Mouse (Mus musculus): ENCODE results near the gene Trmt10a. TPM values are rescaled to one million over a fixed set of nuclear protein-coding genes. Genes with fewer than 3 reads are reported as not detected.

Gene Trmt10a
- total and polyA plus RNA-seq, 3 experiments = 9.7 to 18.1 TPM; not detected in 1

- H3K4me1 ChIP-seq (ENCODE audit: control insufficient read depth in 1 of 2, insufficient read depth in 2 of 2, low read length in 2 of 2) = no peaks in the 10 kb centered on the region
- TF ChIP-seq POLR2AphosphoS5 (IDR thresholded peaks at IDR 0.05; ENCODE audit: borderline replicate concordance, low read depth, low read length) = no peak
- no peak for TF ChIP-seq BHLHE40 (IDR thresholded peaks at IDR 0.05; ENCODE audit: borderline replicate concordance, low read depth, low read length)
- TF ChIP-seq UBTF (IDR thresholded peaks at IDR 0.05; ENCODE audit: borderline replicate concordance, insufficient read depth, low read depth, low read length) = no peak
- TF ChIP-seq ETS1 (IDR thresholded peaks at IDR 0.05; ENCODE audit: low read depth, low read length) = no peak
These were observed 36.4 kb upstream of the Trmt10a start for GRCm38 (mm10) chr3:138106887-138107286.

DNA sequence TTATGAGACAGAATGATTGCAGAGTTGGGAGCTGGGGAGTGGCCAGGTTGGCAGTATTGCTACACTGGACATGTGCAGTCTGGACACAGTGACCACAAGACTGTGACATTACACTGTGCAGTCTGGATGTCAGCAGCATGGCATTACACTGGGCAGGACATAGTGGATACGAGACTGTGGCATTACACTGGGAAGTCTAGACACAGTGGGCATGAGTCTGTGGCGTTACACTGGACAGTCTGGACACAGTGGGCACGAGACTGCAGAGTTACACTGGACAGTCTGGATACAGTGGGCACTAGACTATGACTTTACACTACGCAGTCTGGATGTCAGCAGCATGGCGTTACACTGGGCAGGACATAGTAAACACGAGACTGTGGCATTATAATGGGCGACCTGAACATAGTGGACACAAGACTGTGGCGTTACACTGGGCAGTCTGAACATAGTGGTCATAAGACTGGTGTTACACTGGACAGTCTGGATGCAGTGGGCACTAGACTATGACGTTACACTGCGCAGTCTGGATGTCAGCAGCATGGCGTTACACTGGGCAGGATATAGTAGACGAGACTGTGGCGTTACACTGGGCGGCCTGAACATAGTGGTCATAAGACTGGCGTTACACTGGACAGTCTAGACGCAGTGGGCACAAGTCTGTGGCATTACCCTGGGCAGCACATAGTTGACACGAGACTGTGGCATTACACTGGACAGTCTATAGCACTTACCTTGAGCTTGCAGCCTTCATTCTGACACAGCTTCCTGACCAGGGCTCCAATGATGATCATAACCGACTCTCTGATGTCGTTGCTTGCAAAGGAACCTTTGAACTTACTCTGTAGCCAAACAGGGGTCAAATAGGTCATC lies 32.1 kb upstream of the Trmt10a start:
- no peak for DNase-seq (ENCODE audit: low read depth, low spot score)
- no peaks in the 10 kb centered on the region; the same call in 1 of the 2 replicates for H3K79me2 ChIP-seq (ENCODE audit: control insufficient read depth, insufficient read depth, low read length, poor library complexity)
- H3K4me1 ChIP-seq (ENCODE audit: control insufficient read depth in 1 of 2, insufficient read depth in 2 of 2, low read length in 2 of 2) = no peaks in the 10 kb centered on the region
- no peak for TF ChIP-seq ZKSCAN1 (IDR thresholded peaks at IDR 0.05; ENCODE audit: low read depth, low read length)
- TF ChIP-seq BHLHE40 (IDR thresholded peaks at IDR 0.05; ENCODE audit: borderline replicate concordance, low read depth, low read length) = no peak
- TF ChIP-seq JUND (IDR thresholded peaks at IDR 0.05; ENCODE audit: low read depth, low read length) = no peak
- no peak for TF ChIP-seq POLR2A (IDR thresholded peaks at IDR 0.05; ENCODE audit: control insufficient read depth in 1 of 2, insufficient read depth in 1 of 2, low read depth in 1 of 2, low read length in 2 of 2, poor library complexity in 1 of 2)
- TF ChIP-seq GATA1 (IDR thresholded peaks at IDR 0.05; ENCODE audit: low read depth, low read length) = no peak
- TF ChIP-seq MEF2A (IDR thresholded peaks at IDR 0.05; ENCODE audit: extremely low read depth, insufficient replicate concordance, low read depth, low read length, poor library complexity, severe bottlenecking) = no peak
- no peak for TF ChIP-seq UBTF (IDR thresholded peaks at IDR 0.05; ENCODE audit: borderline replicate concordance, insufficient read depth, low read depth, low read length)
- TF ChIP-seq NRF1 (IDR thresholded peaks at IDR 0.05; ENCODE audit: insufficient read depth, low read depth, low read length, poor library complexity, severe bottlenecking) = no peak
- TF ChIP-seq MAZ (IDR thresholded peaks at IDR 0.05; ENCODE audit: low read depth, low read length) = no peak
- TF ChIP-seq CHD1 (IDR thresholded peaks at IDR 0.05; ENCODE audit: low read depth, low read length) = no peak
- no peak for TF ChIP-seq MAX (IDR thresholded peaks at IDR 0.05; ENCODE audit: low read length)
- no peak for TF ChIP-seq SIN3A (IDR thresholded peaks at IDR 0.05; ENCODE audit: low read length)
- TF ChIP-seq RAD21 (IDR thresholded peaks at IDR 0.05; ENCODE audit: low read depth, low read length) = no peak
- H3K9me3 ChIP-seq (replicated peaks; ENCODE audit: insufficient read depth, low read length) = no peaks in the 10 kb centered on the region
- no peak overlapping the region for H3K4me3 ChIP-seq (ENCODE audit: control insufficient read depth in 1 of 2, insufficient read depth in 1 of 2, low read depth in 2 of 2, low read length in 2 of 2)
- no peak overlapping the region for H3K27ac ChIP-seq (ENCODE audit: control insufficient read depth, low read depth, low read length)
- no peak overlapping the region for H3K9ac ChIP-seq (ENCODE audit: control insufficient read depth, low read depth, low read length, poor library complexity, severe bottlenecking)
- H3K36me3 ChIP-seq (ENCODE audit: control insufficient read depth in 1 of 2, insufficient read depth in 2 of 2, low read length in 2 of 2) = no peaks in the 10 kb centered on the region
- no peaks in the 10 kb centered on the region for H3K27me3 ChIP-seq (ENCODE audit: control insufficient read depth in 1 of 2, insufficient read depth in 2 of 2, low read length in 2 of 2)

More at GRCm38 (mm10) chr3:138106887-138107286, 36.4 kb upstream of the Trmt10a start:
- H3K27me3 ChIP-seq (ENCODE audit: control insufficient read depth in 1 of 2, insufficient read depth in 2 of 2, low read length in 2 of 2) = no peaks in the 10 kb centered on the region
- no peak overlapping the region for H3K9ac ChIP-seq (ENCODE audit: control insufficient read depth, low read depth, low read length, poor library complexity, severe bottlenecking)
- no peak overlapping the region for H3K27ac ChIP-seq (ENCODE audit: control insufficient read depth, low read depth, low read length)
- no peaks in the 10 kb centered on the region for H3K79me2 ChIP-seq (ENCODE audit: control insufficient read depth, insufficient read depth, low read length, poor library complexity)
- no peak for DNase-seq (ENCODE audit: low read depth, low spot score)
- no peaks in the 10 kb centered on the region for H3K9me3 ChIP-seq (replicated peaks; ENCODE audit: insufficient read depth, low read length)
- no peaks in the 10 kb centered on the region for H3K36me3 ChIP-seq (ENCODE audit: control insufficient read depth in 1 of 2, insufficient read depth in 2 of 2, low read length in 2 of 2)
- H3K4me3 ChIP-seq (ENCODE audit: control insufficient read depth in 1 of 2, insufficient read depth in 1 of 2, low read depth in 2 of 2, low read length in 2 of 2) = no peak overlapping the region

Measured in MEL (cell line).